Mouse (Mus musculus) lung, postnatal 0 days (tissue): Measurements from ENCODE around the gene Tango6.

Experiments used
- CTCF ChIP-seq: IDR thresholded peaks from 2 replicates; pipeline ENCODE4 v1.5.1; 2016; ENCODE audit warnings: antibody characterized with exemption, mild to moderate bottlenecking
- EP300 ChIP-seq: IDR thresholded peaks from 2 replicates; pipeline ENCODE4 v1.6.1; 2016; ENCODE audit warnings: antibody characterized with exemption, mild to moderate bottlenecking, control low read depth

DNA sequence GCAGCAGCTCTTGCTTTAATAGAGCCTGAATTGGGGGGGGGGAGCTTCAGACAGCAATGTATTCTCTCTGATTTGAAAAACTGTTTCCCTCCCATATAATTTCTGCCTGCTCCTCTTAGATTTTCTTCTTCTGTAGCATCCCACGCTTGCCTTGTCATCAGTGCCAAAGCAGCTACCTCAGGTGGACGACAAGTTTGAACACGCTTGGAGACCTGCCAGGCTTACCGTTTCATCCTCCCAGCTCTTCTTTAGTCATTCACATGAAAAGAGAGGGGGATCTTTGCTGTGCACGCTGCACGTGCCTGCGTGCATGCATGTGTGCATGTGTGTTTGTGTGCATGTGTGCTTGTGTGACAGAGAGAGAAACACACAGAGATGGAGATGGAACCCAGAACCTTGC, 127.5 kb downstream of the Tango6 start:
- TF ChIP-seq CTCF (no peak), EP300 (no peak)
